Mouse (Mus musculus) A20 (cell line): ENCODE results near the gene Ncam1.

Experiments
- DNase-seq: peaks from one replicate; pipeline ENCODE4 v3.0.0-alpha.2; 2011; ENCODE audit warnings: low read depth, low spot score

Gene Ncam1

DNA sequence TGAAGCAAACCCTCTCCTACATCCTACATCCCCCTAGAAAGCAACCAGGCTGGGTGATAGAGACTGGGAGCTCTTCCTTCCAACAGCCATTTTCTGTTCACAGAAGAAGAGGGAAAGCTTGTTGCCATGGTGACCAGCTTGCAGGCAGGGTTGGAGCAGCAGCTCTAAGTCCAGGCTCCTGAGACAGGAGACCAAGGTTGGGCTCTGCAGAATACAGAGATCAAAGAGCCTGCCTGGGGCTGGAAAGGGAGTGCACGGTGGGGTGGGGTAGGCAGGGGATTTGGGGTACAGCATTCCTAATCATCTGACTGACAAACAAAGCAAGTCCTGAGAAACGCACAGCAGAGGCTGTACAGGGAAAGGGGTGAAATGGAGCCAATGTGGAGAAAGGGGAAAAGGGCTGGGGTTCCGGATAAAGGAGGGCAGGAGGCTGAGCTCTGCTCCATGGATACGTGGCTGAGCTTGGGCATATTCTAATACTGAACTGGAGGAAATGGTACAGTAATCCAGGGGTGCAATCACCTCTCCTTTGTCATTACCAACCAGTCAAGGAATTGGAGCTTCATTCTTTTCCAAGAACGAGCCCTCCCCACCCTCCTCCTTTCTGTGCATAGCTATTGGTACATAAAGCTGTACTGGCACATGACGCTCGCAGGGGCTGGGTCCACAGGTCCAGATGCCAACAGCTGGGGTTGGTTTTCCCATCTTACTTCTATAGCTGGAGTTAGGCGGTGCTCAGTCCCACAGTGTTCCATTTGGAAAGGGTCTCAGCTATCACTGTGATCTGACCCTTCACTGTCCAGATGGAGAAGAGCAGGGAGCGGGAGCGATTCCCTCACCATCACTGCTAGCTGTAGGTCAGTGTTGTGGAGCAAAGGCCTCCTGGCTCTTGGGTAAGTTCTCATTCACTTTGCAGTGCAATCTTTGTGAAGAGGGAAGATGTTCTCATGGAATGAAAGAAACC is 227.7 kb downstream of the Ncam1 start:
- no peak for DNase-seq

DNA sequence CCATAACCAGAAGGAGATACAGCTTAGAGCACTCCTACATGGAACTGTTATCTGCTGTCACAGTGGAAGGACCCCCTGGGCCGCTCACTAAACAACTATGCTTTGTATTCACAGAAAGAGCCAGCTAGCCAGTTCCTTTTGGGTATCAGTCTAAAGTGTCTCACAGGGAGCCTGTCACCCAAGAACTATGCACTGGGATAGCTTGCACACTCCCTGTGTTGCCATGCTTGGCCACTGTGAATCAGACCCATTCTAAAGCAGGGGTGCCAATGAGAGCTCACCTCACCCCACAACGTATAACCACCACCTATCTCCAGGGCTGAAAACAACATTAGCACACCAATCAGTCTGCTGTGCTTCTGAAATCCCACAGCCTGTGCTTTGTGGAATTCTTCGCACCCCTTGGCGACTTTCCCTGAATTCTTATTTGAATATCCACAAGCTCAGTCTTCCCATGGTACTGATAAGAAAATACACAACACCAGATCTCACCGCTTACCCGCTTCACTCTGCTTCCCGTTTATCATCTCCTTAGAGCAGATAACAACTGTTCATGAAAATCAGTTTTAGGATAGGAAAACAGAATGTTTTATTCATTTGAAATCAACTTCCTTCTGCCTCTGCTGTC is 228.6 kb downstream of the Ncam1 start:
- no peak for DNase-seq

DNA sequence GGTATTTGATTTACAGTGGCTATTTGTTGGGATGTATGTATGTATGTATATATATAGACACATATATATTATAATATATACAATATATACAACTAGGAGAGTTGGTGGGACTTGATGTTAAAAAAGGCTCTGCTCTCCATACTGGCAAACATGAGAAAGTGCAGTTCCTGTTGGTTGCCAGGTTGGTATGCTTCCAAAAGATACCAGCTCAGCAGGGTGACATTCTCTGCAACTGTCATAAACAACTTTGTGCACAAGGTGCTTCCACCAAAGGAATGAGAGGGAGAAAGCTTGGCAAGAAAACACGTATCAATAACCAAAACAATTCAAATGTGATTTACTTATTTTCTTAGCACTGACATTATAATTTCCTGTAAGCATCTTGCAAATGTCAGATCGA is 232.9 kb downstream of the Ncam1 start:
- DNase-seq = no peak

GRCm38 (mm10) chr9:49558941-49559340 is 239.8 kb downstream of the Ncam1 start:
- no peak for DNase-seq

- no peak for DNase-seq
These were observed 247.4 kb downstream of the Ncam1 start for GRCm38 (mm10) chr9:49551353-49551752.

GRCm38 (mm10) chr9:49542593-49542992 is 256.1 kb downstream of the Ncam1 start:
- no peak for DNase-seq

- no peak for DNase-seq
These were observed 260.9 kb downstream of the Ncam1 start for GRCm38 (mm10) chr9:49537814-49538213.

- no peak for DNase-seq
These were observed 262.1 kb downstream of the Ncam1 start for GRCm38 (mm10) chr9:49536593-49536992.

GRCm38 (mm10) chr9:49534958-49535357 is 263.8 kb downstream of the Ncam1 start:
- DNase-seq = no peak

DNA sequence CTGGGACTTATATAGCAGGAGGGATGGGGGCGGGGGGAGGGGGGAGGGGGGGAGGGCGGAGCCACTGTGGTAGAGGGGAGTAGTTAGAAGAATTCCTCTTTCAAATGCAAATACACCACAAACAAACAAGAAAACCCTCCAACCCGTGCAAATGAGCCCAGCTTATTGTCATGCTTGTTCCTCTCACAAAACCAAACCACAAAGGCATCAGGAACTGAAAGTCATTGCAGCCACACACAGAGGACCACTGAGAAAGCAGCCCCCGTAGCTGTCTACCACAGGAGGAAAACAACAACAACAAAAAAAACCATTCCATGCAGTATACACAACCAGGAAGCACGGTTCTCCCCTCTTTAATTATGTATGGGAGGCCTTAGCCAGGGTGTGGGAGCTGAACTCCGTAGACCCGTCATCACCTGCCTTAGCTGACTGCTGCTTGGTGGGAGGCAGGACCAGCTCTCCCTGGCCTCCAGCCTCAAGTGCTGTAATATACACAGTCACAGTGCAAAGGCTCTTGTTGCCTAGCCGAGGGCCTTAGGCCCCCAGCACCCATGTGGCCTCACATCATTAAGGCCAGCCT is 264.7 kb downstream of the Ncam1 start:
- DNase-seq = peak; percentile 59

DNA sequence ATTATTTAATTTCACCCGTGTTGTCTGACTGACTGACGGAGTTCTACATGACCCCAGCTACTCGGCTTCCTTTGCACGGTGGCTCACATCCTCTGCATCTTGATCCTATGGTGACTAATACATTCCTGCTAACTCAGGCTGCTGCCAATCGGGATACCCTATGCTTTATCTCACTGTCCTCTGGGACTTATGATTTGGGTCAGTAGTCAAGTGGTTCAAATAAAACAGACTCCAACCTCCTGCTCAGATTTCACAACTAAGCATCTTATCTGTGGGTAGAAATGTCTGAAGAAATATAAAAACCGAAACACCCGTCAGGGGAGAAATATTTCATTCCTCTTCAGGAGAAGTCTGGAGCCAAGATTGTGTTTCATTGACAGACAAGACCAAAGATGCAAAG is 265.3 kb downstream of the Ncam1 start:
- peak; percentile 11 for DNase-seq

GRCm38 (mm10) chr9:49531833-49532232 is 266.9 kb downstream of the Ncam1 start:
- no peak for DNase-seq

DNA sequence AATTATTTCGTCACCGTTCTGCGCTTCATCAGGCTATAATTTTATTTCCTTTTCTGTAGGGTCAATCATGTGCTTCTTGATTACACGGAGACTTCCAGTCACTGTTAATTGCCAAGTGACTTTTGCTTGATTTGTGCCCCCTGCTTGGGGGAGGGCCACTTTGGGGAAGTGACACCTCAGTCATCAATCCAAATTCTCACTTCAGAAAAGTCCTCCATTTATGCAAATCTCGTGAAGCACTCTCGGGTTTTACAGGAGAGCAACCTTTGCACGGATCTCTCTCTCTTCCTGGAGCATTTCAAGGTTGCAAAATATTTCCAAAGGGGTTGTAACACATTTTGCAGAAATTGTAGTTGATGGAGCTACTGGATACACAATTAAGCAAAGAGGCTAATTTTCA is 267.5 kb downstream of the Ncam1 start:
- peak; percentile 45 for DNase-seq

DNA sequence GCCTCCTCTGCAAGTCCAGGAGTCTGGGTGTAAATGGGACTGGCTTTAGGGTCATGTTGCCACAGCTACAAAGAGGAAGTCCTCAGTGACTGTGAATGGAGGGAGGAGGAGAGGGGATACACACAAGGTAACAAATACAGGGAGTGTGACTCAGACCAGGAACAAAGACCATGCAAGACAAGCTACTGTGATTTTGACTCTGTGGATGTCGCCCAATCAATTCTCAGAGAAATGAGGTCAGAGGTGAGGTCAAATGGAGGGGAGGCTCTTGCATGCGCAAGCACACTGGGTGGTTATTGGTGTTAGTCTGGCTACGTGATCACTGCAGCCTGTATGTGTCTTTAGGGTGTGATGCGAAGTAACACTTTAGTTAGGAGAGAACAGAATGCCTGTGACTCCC is 268.0 kb downstream of the Ncam1 start:
- DNase-seq = peak; percentile 37

- no peak for DNase-seq
These were observed 269.3 kb downstream of the Ncam1 start for GRCm38 (mm10) chr9:49529366-49529959.

DNA sequence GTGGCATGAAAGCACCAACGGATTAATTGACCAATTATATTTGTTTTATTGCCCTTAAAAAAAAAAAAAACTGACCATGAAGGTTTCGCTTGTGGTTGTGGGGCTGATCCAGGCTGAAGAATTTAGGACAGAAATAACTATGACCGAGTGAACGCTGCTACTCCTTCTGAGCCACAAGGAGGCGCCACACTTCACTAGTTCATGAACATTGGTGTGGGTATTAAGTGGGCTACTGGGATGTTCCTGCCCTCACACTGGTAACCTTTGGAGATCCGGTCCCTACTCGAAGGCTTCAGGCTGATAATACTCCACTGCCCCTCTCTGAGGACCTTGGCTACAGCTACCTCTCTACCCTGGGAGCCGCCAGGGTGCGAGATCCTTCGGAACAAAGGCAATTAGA is 269.8 kb downstream of the Ncam1 start:
- peak; percentile 46 for DNase-seq

DNA sequence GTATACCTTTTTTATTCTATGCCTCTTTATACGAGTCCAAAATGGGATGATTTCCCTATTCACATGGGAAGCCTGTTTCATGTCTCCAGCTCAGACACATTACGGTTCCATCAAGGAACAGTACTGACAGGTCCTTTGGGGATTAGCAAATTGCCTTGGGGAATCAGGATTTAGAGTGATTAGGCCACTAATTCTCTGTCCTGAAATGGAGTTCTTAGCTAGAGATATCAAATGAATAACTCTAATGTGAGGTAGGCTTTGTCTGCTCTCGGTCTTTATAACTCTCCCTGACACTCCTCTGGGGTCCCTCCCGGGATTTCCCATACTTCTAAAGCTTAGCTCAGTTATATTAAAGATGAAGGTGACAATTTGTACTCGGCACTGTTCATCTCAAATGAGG is 270.7 kb downstream of the Ncam1 start:
- no peak for DNase-seq

DNA sequence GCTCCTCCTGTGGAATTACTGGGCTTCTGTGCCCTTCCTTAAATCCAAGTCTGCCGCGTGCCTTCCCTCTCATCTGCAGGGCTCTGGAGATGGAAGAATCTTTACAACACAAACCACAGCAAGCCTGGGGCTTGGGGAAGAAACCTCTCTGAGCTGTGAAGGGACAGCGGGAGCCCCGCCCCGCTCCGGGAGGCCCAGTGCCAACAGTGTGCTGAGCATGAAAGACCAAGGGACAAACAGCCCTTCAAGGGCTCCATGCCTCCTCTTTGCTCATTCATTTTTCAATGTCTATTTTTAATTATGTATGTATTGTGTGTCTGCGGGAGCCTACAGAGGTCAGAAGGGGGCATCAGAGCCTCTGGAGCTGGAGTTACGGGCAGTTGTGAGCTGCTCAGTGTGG is 271.4 kb downstream of the Ncam1 start:
- DNase-seq = no peak

DNA sequence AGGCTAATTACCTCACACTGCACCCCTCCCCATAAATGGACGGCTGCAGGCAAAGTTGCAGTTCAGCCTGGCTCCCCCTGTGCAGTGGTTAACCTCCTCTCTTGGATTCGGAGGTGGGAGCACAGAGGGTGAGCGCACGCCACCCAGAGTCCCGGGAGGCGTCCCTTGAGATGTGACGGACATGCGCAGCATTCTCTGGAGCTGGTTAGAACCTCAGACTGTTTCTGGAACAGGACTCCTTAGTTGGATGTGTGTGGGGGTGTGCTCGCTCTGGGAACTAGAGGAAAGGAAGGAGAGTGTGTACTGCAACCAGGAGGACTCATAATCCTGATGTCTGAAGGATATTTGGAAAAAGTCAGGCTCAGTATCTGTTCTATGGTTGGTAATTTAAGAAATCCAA is 274.0 kb downstream of the Ncam1 start:
- no peak for DNase-seq

- no peak for DNase-seq
These were observed 274.8 kb downstream of the Ncam1 start for GRCm38 (mm10) chr9:49523881-49524280.

GRCm38 (mm10) chr9:49514306-49514705 is 284.4 kb downstream of the Ncam1 start:
- DNase-seq = no peak

DNA sequence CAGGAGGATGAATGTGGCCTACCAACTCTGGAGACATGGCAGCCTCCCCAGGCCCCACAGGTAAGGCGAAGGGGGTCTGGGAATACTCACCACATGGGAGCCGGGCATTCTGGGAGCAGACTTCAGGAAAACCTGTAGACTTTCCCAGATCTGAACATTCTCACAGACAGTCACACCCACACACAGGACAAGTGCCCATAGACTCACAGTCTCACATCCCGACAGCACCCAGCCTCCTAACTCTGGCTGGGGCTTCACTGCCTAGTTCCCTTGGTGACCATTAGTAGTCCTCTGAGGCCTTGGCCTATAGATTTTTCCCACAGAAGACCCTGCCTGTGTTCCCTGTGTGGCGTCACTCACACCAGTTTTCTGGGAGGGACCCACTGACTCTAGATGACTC is 288.1 kb downstream of the Ncam1 start:
- no peak for DNase-seq
